Comparison of ENCODE assay signal across 8 mouse cellular contexts in genomic region chr7:68369694-68370093, GRCm38 (mm10).
DNase-seq lines count a peak whose midpoint lies in the region; ATAC-seq and TF ChIP-seq lines count a peak whose summit lies in the region.

No protein-coding gene starts in this region.

- H3K4me1 ChIP-seq in embryonic fibroblast, embryonic 13.5 days (ENCODE audit: control insufficient read depth, insufficient read depth, low read length), result no peaks in the 10 kb centered on the region
- peaks cover 6% of the 10 kb centered on the region; the same call in 1 of the 2 replicates for H3K4me1 ChIP-seq in heart, embryonic 16.5 days (ENCODE audit: control insufficient read depth, insufficient read depth, low read length)
- H3K4me1 ChIP-seq in liver, postnatal 0 days (ENCODE audit: insufficient read depth), result no peaks in the 10 kb centered on the region
- H3K4me1 ChIP-seq in neural tube, embryonic 13.5 days (replicated peaks), result peaks cover 8% of the 10 kb centered on the region; the same call in 1 of the 2 replicates
- H3K4me1 ChIP-seq in stomach, postnatal 0 days (replicated peaks; ENCODE audit: control insufficient read depth, insufficient read depth), result no peaks in the 10 kb centered on the region

- no peak overlapping the region for H3K27ac ChIP-seq in embryonic fibroblast, embryonic 13.5 days (ENCODE audit: insufficient read depth, low read length)
- H3K27ac ChIP-seq in heart, embryonic 16.5 days (ENCODE audit: low read length), result no peak overlapping the region
- H3K27ac ChIP-seq in liver, postnatal 0 days (ENCODE audit: low read depth), result no peak overlapping the region
- H3K27ac ChIP-seq in neural tube, embryonic 13.5 days (replicated peaks), result no peak overlapping the region
- H3K27ac ChIP-seq in stomach, postnatal 0 days (replicated peaks), result no peak overlapping the region

- TF ChIP-seq CTCF in embryonic fibroblast, embryonic 13.5 days (IDR thresholded peaks at IDR 0.05; ENCODE audit: borderline replicate concordance, insufficient read depth, low read length), result peak; percentile 95
- peak; percentile 87 for TF ChIP-seq CTCF in liver, postnatal 0 days (IDR thresholded peaks at IDR 0.05; ENCODE audit: low read depth)
- TF ChIP-seq CTCF in stomach, postnatal 0 days (IDR thresholded peaks at IDR 0.05; ENCODE audit: low read depth), result peak; percentile 91

- no peak for TF ChIP-seq POLR2A in embryonic fibroblast, embryonic 13.5 days (IDR thresholded peaks at IDR 0.05; ENCODE audit: low read depth, low read length)

- H3K9me3 ChIP-seq in heart, embryonic 16.5 days (replicated peaks; ENCODE audit: control insufficient read depth, low read length), result no peaks in the 10 kb centered on the region; the same call in 1 of the 2 replicates
- no peaks in the 10 kb centered on the region for H3K9me3 ChIP-seq in liver, postnatal 0 days (ENCODE audit: low read length)
- no peaks in the 10 kb centered on the region for H3K9me3 ChIP-seq in neural tube, embryonic 13.5 days
- H3K9me3 ChIP-seq in stomach, postnatal 0 days (ENCODE audit: control insufficient read depth, low read length), result no peaks in the 10 kb centered on the region

- H3K36me3 ChIP-seq in heart, embryonic 16.5 days (ENCODE audit: control insufficient read depth, insufficient read depth), result no peaks in the 10 kb centered on the region
- H3K36me3 ChIP-seq in liver, postnatal 0 days (replicated peaks; ENCODE audit: insufficient read depth, low read length), result no peaks in the 10 kb centered on the region
- no peaks in the 10 kb centered on the region for H3K36me3 ChIP-seq in neural tube, embryonic 13.5 days
- H3K36me3 ChIP-seq in stomach, postnatal 0 days (ENCODE audit: control insufficient read depth, insufficient read depth, low read length), result no peaks in the 10 kb centered on the region

- H3K4me3 ChIP-seq in embryonic fibroblast, embryonic 13.5 days (ENCODE audit: insufficient read depth, low read length), result no peak overlapping the region
- peak overlapping the region; percentile 31 for H3K4me3 ChIP-seq in heart, embryonic 16.5 days (ENCODE audit: low read length)
- no peak overlapping the region for H3K4me3 ChIP-seq in liver, postnatal 0 days (ENCODE audit: low read depth, low read length)
- peak overlapping the region; percentile 25 for H3K4me3 ChIP-seq in neural tube, embryonic 13.5 days
- H3K4me3 ChIP-seq in stomach, postnatal 0 days (ENCODE audit: low read depth, low read length), result no peak overlapping the region

- DNase-seq in CD4-positive helper T cell, adult 2 months (ENCODE audit: low read depth, low spot score), result peak; percentile 78
- peak; percentile 42 to 49 for DNase-seq in adrenal gland, postnatal 4 days (ENCODE audit: low spot score in 2 of 2)
- peak; percentile 73 to 86 for DNase-seq in kidney, postnatal 25 days
- peak; percentile 83 for DNase-seq in liver, postnatal 0 days
- DNase-seq in stomach, postnatal 0 days (ENCODE audit: low spot score), result peak; percentile 85

- H3K4me2 ChIP-seq in heart, embryonic 16.5 days (ENCODE audit: low read depth, low read length), result peak overlapping the region; percentile 58
- H3K4me2 ChIP-seq in liver, postnatal 0 days (ENCODE audit: low read depth, low read length), result no peak overlapping the region
- peak overlapping the region; percentile 45 for H3K4me2 ChIP-seq in neural tube, embryonic 13.5 days
- H3K4me2 ChIP-seq in stomach, postnatal 0 days (replicated peaks; ENCODE audit: low read depth), result peak overlapping the region; percentile 40; the same call in 1 of the 2 replicates

- TF ChIP-seq EP300 in liver, postnatal 0 days (IDR thresholded peaks at IDR 0.05; ENCODE audit: low read depth), result no peak
- TF ChIP-seq EP300 in stomach, postnatal 0 days (optimal IDR thresholded peaks at IDR 0.05), result no peak

- peaks cover 24% of the 10 kb centered on the region for H3K27me3 ChIP-seq in heart, embryonic 16.5 days (ENCODE audit: control insufficient read depth, insufficient read depth, low read length)
- H3K27me3 ChIP-seq in liver, postnatal 0 days (ENCODE audit: insufficient read depth, low read length), result peaks cover 5% of the 10 kb centered on the region; the same call in 1 of the 2 replicates
- peaks cover 61% of the 10 kb centered on the region for H3K27me3 ChIP-seq in neural tube, embryonic 13.5 days
- H3K27me3 ChIP-seq in stomach, postnatal 0 days (ENCODE audit: control insufficient read depth, insufficient read depth, low read length), result no peaks in the 10 kb centered on the region

- WGBS in heart, embryonic 16.5 days, result 2% methylated on average over 11 of the region's 13 CpGs
- under 1% methylated on average over 12 of the region's 13 CpGs for WGBS in liver, postnatal 0 days (ENCODE audit: insufficient replicate concordance)
- 0% methylated on average over 12 of the region's 13 CpGs for WGBS in neural tube, embryonic 13.5 days
- 3% methylated on average over 12 of the region's 13 CpGs for WGBS in stomach, postnatal 0 days

- ATAC-seq in heart, embryonic 16.5 days (replicated peaks; ENCODE audit: extremely low read depth, insufficient read depth, low FRiP score), result peak; percentile 28; the same call in 1 of the 2 replicates
- peak; percentile 31; the same call in 1 of the 2 replicates for ATAC-seq in liver, postnatal 0 days
- 0 out of 2 replicates have a peak, but pooled peaks have one; percentile 49 for ATAC-seq in neural tube, embryonic 13.5 days (ENCODE audit: low read depth)
- peak; percentile 67 for ATAC-seq in stomach, postnatal 0 days (ENCODE audit: low FRiP score, low TSS enrichment)

- H3K9ac ChIP-seq in heart, embryonic 16.5 days (ENCODE audit: low read length), result no peak overlapping the region
- no peak overlapping the region for H3K9ac ChIP-seq in liver, postnatal 0 days (replicated peaks)
- H3K9ac ChIP-seq in neural tube, embryonic 13.5 days, result no peak overlapping the region
- H3K9ac ChIP-seq in stomach, postnatal 0 days (ENCODE audit: low read length), result no peak overlapping the region

Comparison
In these comparisons a context has a peak if more than half of its experiments do, and no peak if none do; other contexts are left out.
1. H3K4me3 ChIP-seq: peak in heart, embryonic 16.5 days (single experiment) and neural tube, embryonic 13.5 days (single experiment); none in embryonic fibroblast, embryonic 13.5 days (single experiment), liver, postnatal 0 days (single experiment) and stomach, postnatal 0 days (single experiment).
2. Peak in every context shown above with its lines, with median percentiles within 50 percentile points of each other: DNase-seq, CTCF ChIP-seq and ATAC-seq.